Mouse (Mus musculus) lung, adult 2 months (tissue): ENCODE data around the gene Pde1c.

Source experiments
- CTCF ChIP-seq: fragments of 200-500 bp; IDR thresholded peaks from 2 replicates; pipeline ENCODE4 v1.5.1; 2011; ENCODE audit warnings: mild to moderate bottlenecking, low read length, control low read depth; ENCODE audit not compliant: insufficient read depth
- POLR2A ChIP-seq: fragments of 200-500 bp; IDR thresholded peaks from 2 replicates; pipeline ENCODE4 v1.6.1; 2011; ENCODE audit warnings: low read depth, mild to moderate bottlenecking, control low read depth, low read length, borderline replicate concordance; ENCODE audit errors: extremely low read depth

DNA sequence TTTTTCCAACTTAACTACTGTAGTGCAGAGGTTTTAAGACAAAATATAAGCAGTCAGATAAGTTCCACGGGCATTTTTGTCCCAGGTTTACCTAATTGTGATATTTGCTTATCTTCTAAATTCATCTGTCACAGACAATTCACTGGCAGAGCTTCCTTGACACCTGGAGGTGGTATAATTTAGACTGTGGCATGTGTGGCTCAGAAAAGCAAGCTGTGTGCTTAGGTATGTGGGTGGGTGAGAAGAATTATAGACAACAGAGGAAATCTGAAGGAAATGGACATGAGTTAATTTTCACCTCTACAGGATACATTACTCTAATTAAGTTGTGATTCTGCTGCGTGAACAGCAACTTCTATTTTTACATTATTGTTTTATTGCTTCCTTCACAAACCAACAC is 400.2 kb downstream of the Pde1c start:
- TF ChIP-seq CTCF = no peak
- no peak for TF ChIP-seq POLR2A
